Mouse (Mus musculus) cerebellum, adult 11-12 months (tissue): Measurements from ENCODE around the gene Olfr462.
A peak's percentile ranks its signal among the peaks of the same experiment; 100 is the strongest.
"Not testable (repeated sequence)": the region's sequence is repeated elsewhere in the genome, so short reads cannot be mapped to it uniquely, and the experiment has no call there.

ENCODE experiments used
- DNase-seq: peaks from one replicate; pipeline ENCODE4 v3.0.0; 2022

The Olfr462 gene

DNA sequence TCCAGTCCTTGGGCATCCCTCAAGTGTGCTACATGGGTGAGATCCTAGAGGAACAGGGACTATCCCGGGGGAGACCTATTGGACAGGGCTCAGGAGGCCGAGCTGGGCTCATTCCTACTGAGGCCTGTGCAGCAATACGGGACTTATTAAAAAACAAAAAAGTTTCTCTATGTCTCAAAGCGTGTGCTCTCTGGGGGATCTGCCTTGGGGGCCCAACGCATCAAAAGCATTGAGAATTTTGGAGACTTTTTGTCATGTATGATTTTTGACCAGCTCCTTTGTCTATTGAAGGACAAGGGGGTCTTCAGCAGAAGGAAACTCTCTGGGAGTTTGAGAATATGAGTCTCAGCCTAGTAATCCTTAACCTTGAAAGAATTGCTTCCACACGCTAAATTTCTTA lies at the start of gene Olfr462:
TSS of gene Olfr462 (minus strand) at position 101 of the 400 bp plus-strand sequence.
- no peak for DNase-seq

DNA sequence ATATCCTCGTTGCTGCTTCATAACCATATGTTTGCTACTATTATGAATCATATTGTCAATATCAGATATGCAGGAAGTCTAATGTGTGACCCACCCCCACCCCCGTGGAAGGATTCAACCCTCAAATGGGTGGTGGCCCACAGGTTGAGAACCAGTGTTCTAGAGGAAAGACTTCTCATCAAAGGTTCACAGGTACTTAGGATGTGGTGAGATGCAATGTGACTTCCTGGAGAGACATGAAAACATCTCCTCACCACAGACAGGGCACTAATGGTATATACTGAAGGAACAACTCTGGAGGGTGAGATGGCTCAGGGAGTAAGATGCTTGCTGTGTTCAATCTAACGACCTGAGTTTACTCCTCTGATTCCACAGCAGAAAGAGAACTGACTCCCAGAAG lies 43.4 kb upstream of the Olfr462 start:
- DNase-seq, result no peak

DNA sequence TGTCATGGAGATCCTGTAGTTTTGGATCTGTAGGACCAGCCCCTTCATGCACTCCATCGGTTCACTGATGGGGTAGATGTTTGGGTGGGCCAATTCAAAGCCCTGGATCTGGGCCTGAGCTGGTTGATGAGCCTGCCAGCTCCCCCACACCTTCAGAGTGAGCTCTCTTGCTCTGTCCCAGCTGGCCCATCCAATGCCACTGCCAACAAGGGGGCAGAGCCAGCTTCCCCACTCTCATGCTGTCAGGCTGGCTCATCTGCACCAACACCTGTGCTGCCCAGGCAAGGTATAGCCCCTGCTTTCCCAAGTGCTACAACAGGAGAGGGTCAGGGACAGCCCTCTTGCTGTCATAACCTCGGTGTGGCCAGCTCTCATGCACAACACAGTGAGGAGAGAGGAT lies 41.7 kb upstream of the Olfr462 start:
- DNase-seq, result no peak

DNA sequence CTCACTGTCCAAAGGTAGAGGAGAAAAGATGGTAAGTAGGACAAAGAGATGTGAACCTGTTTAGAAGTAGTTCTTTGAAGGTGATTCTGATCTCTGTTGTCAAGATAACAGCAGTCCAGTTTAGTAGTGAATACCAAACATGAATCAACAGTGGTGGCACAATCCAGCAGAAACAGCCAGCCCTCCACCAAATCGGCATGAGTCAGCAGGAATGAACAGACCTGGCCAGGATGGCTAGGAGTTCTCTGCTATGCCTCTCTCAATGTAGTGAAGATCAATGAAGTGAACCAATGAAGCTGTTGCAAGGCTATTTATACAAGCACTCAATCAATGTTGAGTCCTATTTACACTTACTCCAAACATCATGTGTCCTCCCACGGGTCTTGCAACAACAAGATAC lies 38.3 kb upstream of the Olfr462 start:
- DNase-seq, result no peak

DNA sequence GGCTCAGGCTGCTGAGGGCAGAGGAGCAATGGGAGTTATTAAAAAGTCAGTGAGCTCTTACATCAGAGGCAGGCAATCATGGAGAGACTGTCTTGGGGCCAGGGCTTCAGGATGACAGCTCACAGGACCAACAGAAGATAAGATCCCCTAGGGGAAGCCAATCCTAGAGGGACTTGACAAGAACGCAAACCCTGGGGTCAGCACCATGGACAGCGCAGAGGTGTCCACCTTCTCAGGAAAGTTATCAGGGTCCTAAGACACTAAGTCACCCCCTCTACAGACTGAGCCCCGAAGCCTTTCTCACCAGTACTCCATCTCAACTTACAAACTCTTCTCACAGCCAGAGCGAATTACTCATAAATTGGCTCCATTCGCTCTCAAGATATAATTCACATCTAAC lies 28.9 kb upstream of the Olfr462 start, which contains the start of gene Olfr464:
TSS of gene Olfr464 (minus strand) at position 2 of the 400 bp plus-strand sequence.
- no peak for DNase-seq

DNA sequence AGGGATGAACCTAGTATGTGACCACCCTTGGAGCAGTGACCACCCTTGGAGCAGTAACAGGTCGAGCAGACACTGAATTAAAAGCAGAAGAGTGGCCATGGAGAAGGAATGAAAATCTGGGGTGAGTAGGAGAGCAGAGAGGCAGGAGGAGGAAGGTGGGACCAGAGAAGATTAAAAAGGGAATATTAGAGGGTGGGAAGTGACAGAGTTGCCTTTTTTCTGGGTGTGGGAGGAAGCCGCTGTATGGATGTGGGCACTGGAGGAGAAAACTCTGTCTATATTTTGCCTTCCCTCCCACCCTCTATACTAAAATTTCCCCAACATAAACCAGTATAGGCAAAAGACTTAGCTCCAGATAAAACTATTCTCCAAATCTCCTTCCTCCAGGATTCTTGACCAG lies 28.2 kb upstream of the Olfr462 start:
- no peak for DNase-seq

DNA sequence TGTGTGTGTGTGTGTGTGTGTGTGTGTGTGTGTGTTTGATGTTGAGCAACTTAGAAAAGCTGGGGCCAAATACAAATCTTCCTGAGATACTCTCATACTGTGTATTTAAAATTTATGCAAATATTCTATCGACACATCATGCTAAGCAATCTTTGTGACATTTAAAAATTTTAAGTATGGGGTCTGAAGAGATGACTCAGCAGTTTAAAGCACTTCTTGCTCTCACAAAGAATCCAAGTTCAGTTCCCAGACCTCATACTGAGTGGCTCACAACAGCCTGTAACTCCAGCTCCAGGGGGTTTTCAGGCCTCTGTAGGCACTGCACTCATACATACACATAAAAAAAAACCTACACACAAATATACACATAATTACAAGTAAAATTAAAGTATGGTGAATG lies 23.9 kb upstream of the Olfr462 start:
- DNase-seq, result no peak

DNA sequence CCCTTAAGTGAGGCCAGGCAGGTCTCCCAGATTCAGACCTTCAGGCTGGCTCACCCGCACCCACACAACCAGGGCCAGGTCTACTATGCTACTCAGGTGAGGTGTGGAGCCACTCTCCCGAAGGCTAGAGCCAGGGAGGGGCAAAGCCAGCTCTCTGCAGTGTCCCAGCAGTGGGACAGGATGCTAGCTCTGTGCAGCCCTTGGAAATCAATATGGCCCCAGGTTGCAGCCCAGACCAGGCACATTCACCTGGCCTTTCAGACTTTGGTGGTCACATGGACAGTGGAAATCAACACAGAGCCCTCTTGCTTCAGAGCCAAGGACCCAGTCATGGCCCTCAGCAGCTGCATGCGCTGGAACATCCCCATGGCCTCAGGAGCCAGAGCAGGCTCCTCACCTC lies 12.3 kb upstream of the Olfr462 start:
- no peak for DNase-seq

DNA sequence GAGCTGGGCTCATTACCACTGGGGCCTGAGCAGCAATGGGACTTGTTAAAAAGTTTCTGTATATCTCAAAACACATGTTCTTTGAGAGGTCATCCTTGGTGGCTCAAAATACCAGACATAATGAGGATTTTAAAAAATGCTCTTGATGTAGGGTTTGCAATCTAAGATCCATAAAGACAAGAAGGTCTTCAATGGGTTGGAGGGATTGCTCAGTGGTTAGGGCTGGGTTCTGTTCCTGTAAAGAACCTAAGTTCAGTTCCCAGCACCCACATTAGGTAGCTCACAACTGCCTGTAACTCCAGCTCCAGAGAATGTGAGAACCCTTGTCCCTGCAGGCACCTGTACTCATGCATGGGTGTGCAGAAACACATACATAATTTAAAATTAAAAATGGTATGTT lies 5.2 kb upstream of the Olfr462 start, which contains the start of gene Olfr463:
TSS of gene Olfr463 (minus strand) at position 101 of the 400 bp plus-strand sequence.
- no peak for DNase-seq

DNA sequence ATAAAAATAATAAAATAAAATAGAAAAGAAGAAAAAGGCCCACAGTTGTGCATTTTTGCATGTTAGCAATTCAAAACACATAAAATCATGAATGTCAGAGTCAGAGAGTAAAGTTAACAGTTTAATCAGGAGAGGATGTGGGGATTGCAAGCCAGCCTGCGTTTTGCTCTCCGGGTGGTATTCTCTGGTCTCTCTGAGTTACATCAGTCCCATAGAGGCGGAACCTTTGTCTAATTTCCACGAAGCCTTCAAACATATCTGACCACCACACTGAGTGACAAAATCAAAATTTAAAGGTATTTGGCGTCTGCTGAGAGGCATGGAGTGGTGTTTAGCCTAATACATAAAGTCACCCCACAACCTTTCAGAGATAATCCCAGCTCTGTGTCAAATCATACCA lies 7.2 kb downstream of the Olfr462 start:
- no peak for DNase-seq

DNA sequence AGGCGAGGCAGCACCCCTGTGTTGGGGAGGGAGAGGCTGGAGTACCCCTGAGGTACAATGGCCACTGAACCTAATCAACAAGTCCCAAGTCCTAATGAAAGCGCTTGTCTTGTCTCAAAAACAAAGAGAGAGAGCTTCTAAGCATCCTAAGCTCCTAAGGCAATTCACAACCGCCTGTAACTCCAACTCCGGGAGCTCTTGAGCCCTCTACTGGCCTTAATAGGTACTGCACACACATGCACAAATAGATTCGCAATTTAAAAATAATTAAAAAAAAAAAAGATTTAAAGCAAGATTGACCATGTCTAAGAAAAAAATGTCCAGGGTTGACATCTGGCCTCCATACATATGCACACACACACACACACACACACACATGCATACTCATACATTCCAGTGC lies 8.6 kb downstream of the Olfr462 start:
- no peak for DNase-seq

DNA sequence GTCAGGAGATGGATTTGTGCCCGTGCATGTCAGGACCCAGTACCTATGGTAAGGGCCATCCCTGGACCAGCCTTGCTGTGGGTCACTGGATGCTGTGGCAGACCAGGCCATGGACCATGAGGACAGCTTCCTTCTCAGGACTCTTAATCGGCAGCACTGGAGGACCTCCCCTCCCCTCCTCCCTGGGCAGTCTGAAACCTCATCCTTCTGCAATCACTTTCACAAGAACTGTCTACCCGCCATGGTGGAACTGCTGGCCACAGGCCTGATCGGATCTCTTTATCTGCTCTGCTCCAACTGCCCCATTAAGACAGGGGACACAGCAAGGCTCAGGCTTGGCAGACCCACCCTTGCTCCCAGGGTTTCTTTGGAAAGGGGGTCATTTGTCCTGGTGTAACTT lies 10.4 kb downstream of the Olfr462 start:
- DNase-seq, result no peak

DNA sequence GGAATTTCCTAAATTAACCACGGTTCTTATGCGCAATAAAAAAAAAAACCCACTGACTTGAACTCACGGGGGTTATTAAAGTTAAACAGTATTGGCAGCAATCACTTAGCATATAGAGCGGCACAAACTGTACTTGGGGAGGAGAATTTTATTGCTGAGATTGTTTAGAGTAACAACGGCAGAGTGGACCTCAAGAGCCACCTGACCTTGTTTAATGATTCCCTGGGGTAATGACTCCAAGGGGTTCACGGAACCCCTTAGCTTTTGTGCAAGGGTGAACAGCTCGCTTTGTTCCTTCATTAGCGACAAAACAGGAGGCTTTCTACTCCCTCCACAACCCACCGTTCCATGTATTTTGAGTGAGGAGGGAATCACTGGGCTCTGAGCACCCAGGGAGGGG lies 12.2 kb downstream of the Olfr462 start:
- DNase-seq, result no peak

DNA sequence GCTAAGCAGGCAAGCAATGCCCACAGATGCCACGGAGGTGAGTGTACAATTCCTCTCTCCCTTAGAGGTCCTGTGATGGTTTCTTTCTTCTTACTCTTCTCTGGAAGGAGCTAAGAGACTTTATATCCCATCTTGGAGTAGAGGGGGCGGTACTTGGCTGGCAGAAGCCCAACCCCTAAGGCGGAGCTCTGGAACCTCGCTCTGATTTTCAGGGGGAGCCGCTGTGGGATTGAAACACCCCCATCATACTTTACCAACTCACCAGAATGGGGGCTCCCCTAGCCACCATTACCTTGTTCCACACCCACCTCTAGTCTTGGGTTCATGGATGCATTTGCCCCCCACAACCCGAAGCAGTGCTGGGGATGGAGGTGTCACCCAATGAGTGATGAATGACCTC lies 16.6 kb downstream of the Olfr462 start, which contains the start of gene Epx:
TSS of gene Epx (minus strand) at position 101 of the 400 bp plus-strand sequence.
- no peak for DNase-seq

DNA sequence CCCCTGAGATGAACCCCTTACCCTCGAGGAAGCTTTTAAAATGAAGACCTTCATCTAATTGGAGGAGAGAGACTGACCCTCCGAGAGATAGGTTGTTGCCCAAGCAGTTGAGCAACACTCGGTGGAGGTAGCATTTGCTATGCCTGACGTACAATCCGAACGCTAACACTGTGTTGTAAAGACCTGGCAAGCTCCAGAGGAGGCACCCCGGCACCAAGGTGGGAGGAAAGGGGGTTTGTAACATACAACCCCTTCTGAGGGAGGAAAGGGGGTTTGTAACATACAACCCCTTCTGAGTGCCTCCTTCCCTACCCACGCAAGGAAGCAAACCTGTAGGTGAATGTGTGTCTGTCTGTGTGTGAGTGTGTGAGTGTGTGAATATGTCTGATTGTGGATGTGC lies 20.3 kb downstream of the Olfr462 start:
- no peak for DNase-seq

DNA sequence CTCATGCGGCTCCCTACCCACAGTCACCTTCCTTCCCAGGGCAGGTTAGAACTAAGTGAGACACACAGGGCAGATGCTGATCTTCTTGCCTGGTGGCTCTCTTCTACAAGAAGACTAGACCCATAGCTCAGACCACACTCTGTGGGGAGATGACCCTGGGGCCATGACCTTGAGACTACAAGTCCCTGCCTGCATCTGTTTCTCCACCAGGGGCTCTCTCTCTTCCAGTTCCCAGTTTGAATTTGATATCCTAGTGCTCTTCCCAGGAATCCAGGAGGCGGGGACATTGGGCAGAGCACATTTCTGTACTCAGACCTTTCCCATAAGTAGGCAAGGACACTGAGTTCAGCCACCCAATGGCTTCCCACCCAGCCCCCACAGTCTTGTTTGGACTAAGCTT lies 22.0 kb downstream of the Olfr462 start:
- DNase-seq, result no peak

DNA sequence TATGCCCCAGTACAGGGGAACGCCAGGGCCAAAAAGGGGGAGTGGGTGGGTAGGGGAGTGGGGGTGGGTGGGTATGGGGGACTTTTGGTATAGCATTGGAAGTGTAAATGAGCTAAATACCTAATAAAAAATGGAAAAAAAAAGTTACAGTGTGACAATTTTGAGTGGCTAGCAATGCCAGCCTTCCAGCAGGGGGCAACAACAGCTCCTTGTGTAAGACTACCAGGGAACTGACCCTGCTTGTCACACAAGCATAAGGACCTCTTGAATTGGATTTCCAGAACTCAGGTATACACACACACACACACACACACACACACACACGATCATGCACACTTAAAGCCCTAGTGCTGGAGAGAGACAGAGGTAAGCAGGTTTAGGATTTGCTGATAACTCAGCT lies 25.2 kb downstream of the Olfr462 start:
- not testable (repeated sequence) for DNase-seq

DNA sequence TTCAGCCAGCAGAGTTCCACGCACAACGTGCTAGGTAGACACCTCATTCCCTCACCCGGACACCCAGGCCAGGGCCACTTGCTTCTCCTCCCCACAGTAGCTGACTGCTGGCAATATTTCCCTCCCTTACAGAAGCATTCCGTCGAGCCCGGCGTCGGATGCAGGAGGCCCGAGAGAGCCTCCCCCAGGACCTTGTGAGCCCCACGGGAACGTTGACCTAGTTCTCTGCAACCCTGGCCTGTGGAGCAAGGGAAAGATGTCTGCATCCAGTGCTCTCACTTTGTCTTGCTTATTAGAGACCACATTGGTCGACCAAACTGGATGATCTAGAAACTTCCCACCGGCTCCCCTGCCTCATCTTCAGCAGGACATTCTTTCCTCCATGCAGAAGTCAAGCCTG lies 29.3 kb downstream of the Olfr462 start:
- DNase-seq, result no peak

DNA sequence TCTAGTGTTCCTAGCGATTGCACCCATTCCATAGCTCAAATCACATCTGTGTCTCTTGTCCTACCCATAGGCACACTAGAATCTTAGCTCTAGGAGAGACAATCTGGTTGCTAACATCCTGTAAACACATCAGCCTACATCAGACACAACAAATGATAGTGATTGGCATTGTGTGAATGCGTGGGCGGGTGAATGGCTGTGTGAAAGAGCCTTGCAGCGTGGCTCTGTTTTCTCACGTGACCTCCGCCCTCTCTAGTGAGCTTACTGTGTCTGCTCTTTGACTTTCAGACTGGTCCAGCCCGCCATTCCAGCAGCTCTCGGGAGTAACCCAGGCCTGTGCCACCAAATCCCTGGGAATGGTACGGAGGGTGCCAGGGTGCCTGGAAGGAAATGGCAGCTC lies 31.6 kb downstream of the Olfr462 start:
- DNase-seq, result no peak

DNA sequence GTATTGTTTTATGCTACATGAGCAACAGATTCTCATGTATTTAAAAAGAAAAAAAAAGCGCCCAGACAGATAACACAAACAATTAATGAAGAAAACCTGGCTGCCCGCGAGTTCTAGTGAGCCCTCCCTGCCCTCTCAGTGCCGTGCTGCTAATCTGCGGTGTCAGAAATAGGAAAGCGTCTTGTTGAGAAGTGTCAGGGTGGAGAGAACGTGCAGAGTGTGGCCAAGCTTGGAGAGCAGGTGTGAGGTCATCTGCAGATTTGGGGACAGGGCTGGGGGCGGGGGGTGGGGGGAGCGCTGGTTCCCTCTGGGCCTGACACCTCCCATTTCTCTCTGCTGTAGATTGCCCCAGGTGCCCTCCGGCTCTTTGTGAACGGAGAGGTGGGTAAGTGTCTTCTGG lies 32.8 kb downstream of the Olfr462 start:
- no peak for DNase-seq

DNA sequence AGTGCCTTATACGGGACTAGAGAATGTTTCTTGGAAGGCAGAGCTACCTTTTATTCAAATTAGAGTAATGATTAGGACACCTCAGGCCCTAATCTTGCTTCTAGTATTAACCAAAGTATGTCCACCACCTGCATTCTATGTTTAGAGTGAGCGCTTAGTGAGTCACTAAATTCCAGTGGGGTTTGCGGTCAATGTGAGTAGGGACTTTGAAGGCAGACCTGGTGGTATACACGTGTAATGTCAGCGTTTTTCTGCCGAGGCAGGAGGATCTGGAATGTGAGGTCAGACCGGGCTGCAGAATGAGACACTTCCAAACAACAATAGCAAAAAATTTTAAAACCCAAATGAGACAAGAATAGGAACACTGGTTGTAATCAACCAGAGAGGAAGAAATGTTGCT lies 37.5 kb downstream of the Olfr462 start:
- DNase-seq, result no peak

DNA sequence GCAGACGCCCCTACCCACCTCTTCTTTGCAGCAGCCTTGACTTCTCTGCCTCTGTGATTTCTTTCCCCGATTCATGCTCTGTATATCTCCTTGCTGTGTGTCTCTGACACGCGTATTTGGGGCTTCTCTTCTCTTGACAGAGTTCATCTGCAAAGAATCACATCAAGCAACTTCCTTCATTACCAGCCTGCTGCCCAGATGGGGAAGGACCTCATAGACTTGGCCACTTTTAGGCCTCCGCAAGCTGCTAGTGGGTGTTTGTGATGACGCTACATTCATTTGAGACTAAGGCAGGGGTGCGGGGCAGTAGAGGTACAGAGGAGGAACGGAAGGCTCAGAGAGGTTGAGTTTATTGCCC lies 38.5 kb downstream of the Olfr462 start:
- peak; percentile 12 for DNase-seq

DNA sequence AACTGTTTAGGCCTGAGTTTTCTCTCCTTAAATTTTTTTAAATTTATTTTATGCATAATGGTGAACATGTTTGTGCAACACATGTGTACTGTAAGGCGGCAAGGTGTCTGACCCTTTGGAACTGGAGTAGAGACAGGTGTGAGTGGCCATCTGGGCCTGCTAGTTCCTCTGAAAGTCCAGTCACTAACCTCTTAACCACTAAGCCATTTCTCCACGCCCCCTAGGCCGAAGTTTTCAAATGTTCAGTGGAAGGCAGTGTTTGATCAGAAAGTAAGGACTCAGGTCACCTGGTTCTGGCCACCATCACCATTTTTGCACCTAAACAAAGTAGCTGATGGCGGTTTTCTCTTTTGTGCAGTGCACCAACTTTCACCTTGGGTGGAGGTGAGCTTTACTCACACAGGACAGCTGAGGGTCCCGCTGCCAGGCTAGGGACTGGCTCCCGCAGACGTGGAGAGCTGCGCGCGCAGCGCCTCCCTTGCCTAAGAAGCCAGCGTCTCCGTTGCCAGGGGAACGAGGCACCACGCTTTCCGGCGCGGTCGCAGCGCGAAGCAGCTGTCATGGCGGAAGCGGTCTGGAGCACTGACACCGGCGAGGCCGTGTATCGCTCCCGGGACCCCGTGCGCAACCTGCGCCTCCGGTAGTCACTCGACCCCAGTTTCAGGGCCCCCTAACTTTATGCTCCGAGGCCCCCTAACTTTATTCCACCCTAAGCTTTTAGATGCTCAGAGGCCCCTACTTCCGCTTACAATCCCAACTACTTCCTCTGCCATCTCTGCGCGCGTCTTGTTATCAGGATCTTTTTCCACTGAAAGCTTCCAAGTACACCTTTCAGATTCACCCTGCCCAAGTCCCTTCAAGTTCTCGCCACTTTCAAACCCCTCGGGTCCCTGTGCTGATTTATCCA lies 39.1 kb downstream of the Olfr462 start, which contains the start of gene Mks1:
TSS of gene Mks1 (plus strand) at position 526 of the 907 bp plus-strand sequence.
- DNase-seq, result peak; percentile 83

DNA sequence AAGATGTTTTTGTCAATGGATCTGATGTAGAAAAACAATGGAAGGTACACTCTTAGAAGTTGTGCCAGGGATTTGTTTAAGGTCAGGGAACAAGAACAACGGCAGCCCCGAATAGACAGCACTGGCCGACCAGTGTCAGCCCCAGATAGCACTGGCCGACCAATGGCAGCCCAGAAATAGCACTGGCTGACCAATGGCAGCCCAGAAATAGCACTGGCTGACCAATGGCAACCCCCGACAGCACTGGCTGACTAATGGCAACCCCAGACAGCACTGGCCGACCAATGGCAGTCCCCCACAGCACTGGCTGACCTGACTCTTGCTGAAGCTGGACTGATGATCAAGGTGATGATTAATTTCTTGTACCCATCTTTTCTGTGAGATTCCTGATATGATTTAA lies 44.2 kb downstream of the Olfr462 start:
- DNase-seq, result no peak
